In the genomic region with DNA sequence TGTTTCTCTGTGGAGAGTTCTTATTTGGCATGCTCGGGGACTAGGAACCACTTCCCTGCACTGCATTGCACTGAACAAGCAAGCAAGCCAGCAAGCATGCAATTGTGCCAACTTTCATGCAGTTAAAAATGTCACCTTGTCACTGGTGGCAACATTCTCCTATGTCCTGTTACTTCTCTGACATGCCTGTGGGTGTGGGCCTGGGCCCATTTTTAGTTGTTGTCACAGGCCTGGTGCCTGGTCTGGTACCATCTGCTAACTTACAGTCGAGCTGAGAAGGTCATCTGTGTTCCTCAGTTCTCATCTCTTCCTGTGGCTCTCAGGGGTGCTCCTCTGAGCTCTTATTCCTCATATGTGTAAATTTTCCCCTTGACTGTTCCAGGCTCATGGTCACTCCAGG, we compare ENCODE assay signal across 27 mouse cellular contexts. TPM values are rescaled to one million over a fixed set of nuclear protein-coding genes. Genes with fewer than 3 reads are reported as not detected.
A peak's percentile ranks its signal among the peaks of the same experiment; 100 is the strongest.
DNase-seq lines count a peak whose midpoint lies in the region; ATAC-seq and TF ChIP-seq lines count a peak whose summit lies in the region.
"Had no signal": no experiment of that assay in that cellular context is flagged by ENCODE, and none has a peak within 500 bp of the region (broad histone marks: within the 10 kb centered on the region; RNA-seq: fewer than 3 reads in every experiment).

No protein-coding gene starts in this region.

- TF ChIP-seq POLR2A in cerebellum, adult 2 months (IDR thresholded peaks at IDR 0.05; ENCODE audit: borderline replicate concordance, insufficient read depth, low read length): no peak

- no peak for TF ChIP-seq CTCF in cerebellum, adult 2 months (IDR thresholded peaks at IDR 0.05; ENCODE audit: borderline replicate concordance, insufficient read depth, low read depth, low read length)

- no peaks in the 10 kb centered on the region for H3K36me3 ChIP-seq in kidney, embryonic 16.5 days (ENCODE audit: insufficient read depth, low read length)
- H3K36me3 ChIP-seq: embryonic facial prominence, embryonic 10.5 days; embryonic facial prominence, embryonic 13.5 days; forebrain, embryonic 12.5 days; forebrain, embryonic 15.5 days; heart, embryonic 12.5 days; heart, embryonic 15.5 days; hindbrain, embryonic 10.5 days; hindbrain, embryonic 13.5 days; intestine, embryonic 15.5 days had no signal

- H3K4me2 ChIP-seq in kidney, embryonic 16.5 days (replicated peaks; ENCODE audit: low read depth, low read length): no peak overlapping the region
- H3K4me2 ChIP-seq: embryonic facial prominence, embryonic 13.5 days; forebrain, embryonic 12.5 days; forebrain, embryonic 15.5 days; heart, embryonic 12.5 days; heart, embryonic 15.5 days; hindbrain, embryonic 13.5 days; intestine, embryonic 15.5 days had no signal

- H3K9me3 ChIP-seq in kidney, embryonic 16.5 days (ENCODE audit: low read length): no peaks in the 10 kb centered on the region
- H3K9me3 ChIP-seq: embryonic facial prominence, embryonic 10.5 days; embryonic facial prominence, embryonic 13.5 days; forebrain, embryonic 12.5 days; forebrain, embryonic 15.5 days; heart, embryonic 12.5 days; heart, embryonic 15.5 days; hindbrain, embryonic 10.5 days; hindbrain, embryonic 13.5 days; intestine, embryonic 15.5 days had no signal

- WGBS in cerebellum, adult 2 months: 5% methylated on average over 2 of the region's 2 CpGs
- WGBS in kidney, embryonic 16.5 days: 73% methylated on average over 2 of the region's 2 CpGs

- H3K4me3 ChIP-seq in cerebellum, adult 2 months (replicated peaks; ENCODE audit: insufficient read depth, low read depth, low read length): no peak overlapping the region
- no peak overlapping the region for H3K4me3 ChIP-seq in kidney, embryonic 16.5 days (ENCODE audit: low read length)
- H3K4me3 ChIP-seq: embryonic facial prominence, embryonic 10.5 days; embryonic facial prominence, embryonic 13.5 days; erythroblast, embryonic 14.5 days; forebrain, embryonic 12.5 days; forebrain, embryonic 15.5 days; heart, embryonic 12.5 days; heart, embryonic 15.5 days; hindbrain, embryonic 10.5 days; hindbrain, embryonic 13.5 days; intestine, embryonic 15.5 days had no signal

- H3K27ac ChIP-seq in cerebellum, adult 2 months (ENCODE audit: insufficient read depth, low read length): peak overlapping the region; percentile 46
- no peak overlapping the region for H3K27ac ChIP-seq in kidney, embryonic 16.5 days (ENCODE audit: low read length)
- H3K27ac ChIP-seq: embryonic facial prominence, embryonic 10.5 days; embryonic facial prominence, embryonic 13.5 days; forebrain, embryonic 12.5 days; forebrain, embryonic 15.5 days; heart, embryonic 15.5 days; hindbrain, embryonic 10.5 days; hindbrain, embryonic 13.5 days; intestine, embryonic 15.5 days had no signal

- H3K27me3 ChIP-seq in cerebellum, adult 2 months (ENCODE audit: control insufficient read depth, insufficient read depth, low read length): no peaks in the 10 kb centered on the region
- H3K27me3 ChIP-seq in kidney, embryonic 16.5 days (ENCODE audit: insufficient read depth, low read length): no peaks in the 10 kb centered on the region
- H3K27me3 ChIP-seq: embryonic facial prominence, embryonic 13.5 days; forebrain, embryonic 12.5 days; forebrain, embryonic 15.5 days; heart, embryonic 15.5 days; hindbrain, embryonic 13.5 days; intestine, embryonic 15.5 days had no signal

- DNase-seq in cerebellum, adult 2 months: peak; percentile 54 to 74
- no peak for DNase-seq in cerebellum, adult 11-12 months
- DNase-seq in cerebellum, adult 9-10 months: peak; percentile 67
- peak; percentile 57 to 61 for DNase-seq in cerebellum, postnatal 25 days
- no peak for DNase-seq in spleen, postnatal 36 days (ENCODE audit: low spot score in 2 of 2)
- DNase-seq: adrenal gland, adult 2 months; adrenal gland, postnatal 14 days; embryo, embryonic 11 days; gastrocnemius, postnatal 25 days; heart, adult 18-20 months; heart, postnatal 10 days; heart, postnatal 36 days; kidney, adult 11 months had no signal

- ATAC-seq in kidney, embryonic 16.5 days (ENCODE audit: low FRiP score, low TSS enrichment): no peak
- ATAC-seq: CD4-positive, CD25-positive, alpha-beta regulatory T cell, adult 4 months; forebrain, embryonic 15.5 days; hindbrain, embryonic 16.5 days; intestine, embryonic 15.5 days had no signal

- H3K9ac ChIP-seq in kidney, embryonic 16.5 days (replicated peaks; ENCODE audit: low read length): no peak overlapping the region
- H3K9ac ChIP-seq: embryonic facial prominence, embryonic 13.5 days; forebrain, embryonic 12.5 days; forebrain, embryonic 15.5 days; heart, embryonic 12.5 days; heart, embryonic 15.5 days; hindbrain, embryonic 13.5 days; intestine, embryonic 15.5 days had no signal

- H3K4me1 ChIP-seq in cerebellum, adult 2 months (ENCODE audit: control insufficient read depth, insufficient read depth, low read length): peaks cover 26% of the 10 kb centered on the region
- no peaks in the 10 kb centered on the region for H3K4me1 ChIP-seq in kidney, embryonic 16.5 days (ENCODE audit: insufficient read depth, low read length)
- H3K4me1 ChIP-seq: embryonic facial prominence, embryonic 10.5 days; embryonic facial prominence, embryonic 13.5 days; heart, embryonic 12.5 days; heart, embryonic 15.5 days; intestine, embryonic 15.5 days had no signal

RNA-seq across cellular contexts. Expression of gene Apba2, which starts 33.8 kb away (rescaled TPM):
- polyA plus RNA-seq in cerebellum, adult 2 months (2012; rRNA removed): 167 and 182 TPM in 2 replicates
- polyA plus RNA-seq in kidney, embryonic 16.5 days (2015; fragmentation: Nextera tagmentation; extraction: Ambion mirVana): 3.1 and 3.2 TPM in 2 replicates
- polyA plus RNA-seq: C2C12; CD4-positive, CD25-positive, alpha-beta regulatory T cell, adult 4 months; erythroblast, embryonic 14.5 days had no signal

Comparison
In these comparisons a context has a peak if more than half of its experiments do, and no peak if none do; other contexts are left out.
1. DNase-seq: peak in cerebellum, adult 2 months (2 of 2), cerebellum, adult 9-10 months (single experiment) and cerebellum, postnatal 25 days (2 of 2); none in cerebellum, adult 11-12 months (single experiment) and spleen, postnatal 36 days (0 of 2).
2. RNA of gene Apba2, which starts 33.8 kb away (polyA plus RNA-seq): 167 to 182 TPM in cerebellum, adult 2 months; 3.1 to 3.2 TPM in kidney, embryonic 16.5 days; every median in the first group is over 10 times any median in the second.